Comparison of ENCODE assay signal across 23 mouse cellular contexts in the genomic region with DNA sequence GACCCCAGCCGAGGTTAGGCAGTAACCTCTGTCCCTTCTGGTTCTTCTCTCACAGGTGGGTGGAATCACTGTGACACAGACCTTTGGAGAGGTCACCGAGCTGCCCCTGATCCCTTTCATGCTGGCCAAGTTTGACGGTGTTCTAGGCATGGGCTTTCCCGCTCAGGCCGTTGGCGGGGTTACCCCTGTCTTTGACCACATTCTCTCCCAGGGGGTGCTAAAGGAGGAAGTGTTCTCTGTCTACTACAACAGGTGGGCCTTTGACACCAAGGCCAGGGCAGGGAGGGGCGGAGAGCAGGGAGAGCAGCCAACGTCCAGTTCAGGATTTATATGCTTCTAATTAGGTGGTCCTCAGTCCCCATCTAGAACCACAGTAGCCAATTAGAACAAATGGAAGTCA. TPM values are rescaled to one million over a fixed set of nuclear protein-coding genes. Genes with fewer than 3 reads are reported as not detected.
"Had no signal": no experiment of that assay in that cellular context is flagged by ENCODE, and none has a peak within 500 bp of the region (broad histone marks: within the 10 kb centered on the region; RNA-seq: fewer than 3 reads in every experiment).

No protein-coding gene starts in this region.

- ATAC-seq: intestine, embryonic 15.5 days had no signal

- H3K27ac ChIP-seq: intestine, embryonic 15.5 days; limb, embryonic 15.5 days; liver, embryonic 15.5 days; midbrain, embryonic 10.5 days; neural tube, embryonic 15.5 days had no signal

- H3K9ac ChIP-seq: intestine, embryonic 15.5 days; limb, embryonic 15.5 days; liver, embryonic 15.5 days; lung, embryonic 14.5 days; neural tube, embryonic 15.5 days had no signal

- H3K36me3 ChIP-seq: intestine, embryonic 15.5 days; limb, embryonic 15.5 days; liver, embryonic 15.5 days; midbrain, embryonic 10.5 days; neural tube, embryonic 15.5 days had no signal

- H3K4me3 ChIP-seq: intestine, embryonic 15.5 days; limb, embryonic 15.5 days; liver, embryonic 15.5 days; midbrain, embryonic 10.5 days; myocyte; neural tube, embryonic 15.5 days had no signal

- H3K4me2 ChIP-seq: intestine, embryonic 15.5 days; limb, embryonic 15.5 days; liver, embryonic 15.5 days; lung, embryonic 14.5 days; neural tube, embryonic 15.5 days had no signal

- H3K4me1 ChIP-seq: limb, embryonic 15.5 days; liver, embryonic 15.5 days had no signal

- H3K9me3 ChIP-seq: intestine, embryonic 15.5 days; limb, embryonic 15.5 days; liver, embryonic 15.5 days; midbrain, embryonic 10.5 days; neural tube, embryonic 15.5 days had no signal

- DNase-seq: kidney, adult 18-20 months; kidney, postnatal 14 days; lung, embryonic 14.5 days; lung, postnatal 10 days; midbrain, embryonic 14.5 days; thymus, postnatal 36 days had no signal

RNA-seq across cellular contexts. Expression of a gene that starts 6.0 kb away (rescaled TPM):
- total RNA-seq: layer of hippocampus, postnatal 25 days; left cerebral cortex, adult 8-10 months; left cerebral cortex, postnatal 25 days; megakaryocyte, adult 5-6 weeks had no signal
- polyA plus RNA-seq: limb, embryonic 11.5 days; midbrain, embryonic 10.5 days; midbrain, embryonic 14.5 days; myocyte; neural tube, embryonic 11.5 days; spleen, adult 2 months had no signal

RNA-seq across cellular contexts. Expression of a gene that starts 7.0 kb away (rescaled TPM):
- total RNA-seq: megakaryocyte, adult 5-6 weeks had no signal

RNA-seq across cellular contexts. Expression of a gene that starts 34.7 kb away (rescaled TPM):
- total RNA-seq: layer of hippocampus, postnatal 25 days; left cerebral cortex, adult 8-10 months; megakaryocyte, adult 5-6 weeks had no signal
- polyA plus RNA-seq: intestine, embryonic 15.5 days; kidney, embryonic 14.5 days; large intestine, adult 2 months; limb, embryonic 11.5 days; limb, embryonic 15.5 days; liver, embryonic 15.5 days; midbrain, embryonic 10.5 days; midbrain, embryonic 14.5 days; myocyte; neural tube, embryonic 11.5 days; neural tube, embryonic 15.5 days; spleen, adult 2 months had no signal

RNA-seq across cellular contexts. Expression of a gene that starts 46.7 kb away (rescaled TPM):
- total RNA-seq: layer of hippocampus, postnatal 25 days; megakaryocyte, adult 5-6 weeks had no signal
- polyA plus RNA-seq: limb, embryonic 11.5 days; limb, embryonic 15.5 days; midbrain, embryonic 10.5 days; midbrain, embryonic 14.5 days; myocyte; neural tube, embryonic 11.5 days; neural tube, embryonic 15.5 days; spleen, adult 2 months; testis, adult 2 months; thymus, postnatal 0 days had no signal
